Mouse (Mus musculus) embryonic facial prominence, embryonic 11.5 days (tissue): ENCODE results near the gene Glt8d1. TPM values are rescaled to one million over a fixed set of nuclear protein-coding genes. Genes with fewer than 3 reads are reported as not detected.

ENCODE experiments used
- ATAC-seq: fragments of 200-750 bp; cut with Nextera tagmentation; replicated peaks from 2 replicates; pipeline ENCODE4 v1.8.0; 2017; ENCODE audit warnings: low read depth; ENCODE audit not compliant: insufficient number of reproducible peaks, low FRiP score, low TSS enrichment
- DNase-seq: peaks from one replicate; pipeline ENCODE4 v3.0.0-alpha.2; 2015; ENCODE audit warnings: low spot score
- H3K27ac ChIP-seq: fragments of 300-500 bp; sonication (generic); replicated peaks from 2 replicates; pipeline ENCODE4 v1.5.1; 2014; ENCODE audit warnings: mild to moderate bottlenecking, low read depth, low read length, control low read depth
- H3K27me3 ChIP-seq: fragments of 300-500 bp; sonication (generic); 2 replicates; pipeline ENCODE4 v1.6.1; 2014; ENCODE audit warnings: mild to moderate bottlenecking, low read length, moderate library complexity, mixed read lengths; ENCODE audit not compliant: control insufficient read depth, insufficient read depth
- H3K36me3 ChIP-seq: fragments of 300-500 bp; sonication (generic); replicated peaks from 2 replicates; pipeline ENCODE4 v1.6.1; 2014; ENCODE audit warnings: low read depth, mild to moderate bottlenecking, low read length, moderate library complexity, mixed read lengths; ENCODE audit not compliant: control insufficient read depth, insufficient read depth
- H3K4me1 ChIP-seq: fragments of 300-500 bp; sonication (generic); 2 replicates; pipeline ENCODE4 v1.6.1; 2014; ENCODE audit warnings: low read length, mixed read lengths; ENCODE audit not compliant: control insufficient read depth, insufficient read depth
- H3K4me2 ChIP-seq: fragments of 300-500 bp; sonication (generic); 2 replicates; pipeline ENCODE4 v1.6.1; 2014; ENCODE audit warnings: low read depth, mild to moderate bottlenecking, control low read depth, low read length, moderate library complexity
- H3K4me3 ChIP-seq: fragments of 300-500 bp; sonication (generic); 2 replicates; pipeline ENCODE4 v1.5.1; 2014; ENCODE audit warnings: low read depth, low read length, control low read depth
- H3K9ac ChIP-seq: fragments of 300-500 bp; sonication (generic); replicated peaks from 2 replicates; pipeline ENCODE4 v1.6.1; 2014; ENCODE audit warnings: mild to moderate bottlenecking, control low read depth, low read length
- H3K9me3 ChIP-seq: fragments of 300-500 bp; sonication (generic); replicated peaks from 2 replicates; pipeline ENCODE4 v1.6.1; 2016; ENCODE audit warnings: mild to moderate bottlenecking, low read length, inconsistent platforms, mixed read lengths; ENCODE audit not compliant: control insufficient read depth
- WGBS: fragments of 180-500 bp; shearing (Covaris S2); extraction: QIAGEN DNeasy Blood & Tissue Kit; methylation state at CpG from one replicate; pipeline ENCODE4 v1.1.7; 2014; 5-methylcytosine and 5-hydroxymethylcytosine counted together
- polyA plus RNA-seq: library from polyadenylated mRNA; unstranded; fragments of >200 nt; fragmentation: Nextera tagmentation; extraction: Ambion mirVana; gene quantifications from 2 replicates; pipeline ENCODE4 v1.2.1, GENCODE M21; 2014

Gene Glt8d1
- 59.4 and 59.8 TPM in 2 replicates for polyA plus RNA-seq

DNA sequence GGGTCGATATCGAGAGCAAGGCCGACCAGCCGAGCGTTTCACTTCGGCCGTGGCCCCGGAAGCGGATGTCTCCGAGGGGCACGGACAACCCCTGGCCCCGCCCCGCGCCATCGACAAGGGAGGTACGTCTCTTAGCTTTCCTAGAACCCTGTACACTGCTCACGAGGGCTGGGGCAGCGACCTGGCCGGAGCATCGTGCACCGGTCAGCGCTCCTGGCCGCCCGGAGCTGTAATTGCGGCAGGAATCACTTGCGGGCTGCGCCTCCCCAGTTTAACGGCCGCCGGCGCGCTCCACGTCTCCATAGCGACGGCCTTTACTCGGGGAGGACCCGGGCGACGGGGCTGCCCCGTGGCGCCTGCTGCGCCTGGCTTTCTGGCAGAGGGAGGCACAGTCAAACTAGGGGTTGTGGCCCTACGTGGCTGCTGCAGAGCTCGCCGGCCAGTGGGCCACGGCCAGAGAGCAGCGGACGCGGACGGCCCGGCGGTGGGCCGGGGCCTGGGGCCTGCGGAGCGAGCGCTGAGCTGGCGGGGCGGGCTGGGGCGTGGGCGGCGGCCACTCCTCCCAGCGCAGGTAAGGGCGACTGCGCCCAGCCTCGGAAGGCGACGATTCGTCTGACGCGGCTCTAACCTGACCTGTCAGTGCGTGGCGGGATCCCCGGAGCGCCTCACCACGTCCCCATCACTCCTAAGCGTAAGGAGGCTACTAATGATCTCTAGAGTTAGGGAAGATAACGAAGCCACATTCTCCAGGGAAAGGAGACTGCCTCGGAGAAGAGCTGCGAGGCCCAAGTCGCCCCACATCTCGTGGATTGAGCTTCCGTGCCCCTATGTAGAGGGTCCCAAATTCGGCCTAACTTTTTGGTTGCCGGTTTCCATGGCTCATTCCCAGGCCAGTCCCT, at the start of gene Glt8d1, which contains the start of gene Spcs1:
TSS of gene Glt8d1 (plus strand) at position 94 of the 899 bp plus-strand sequence.
TSS of gene Spcs1 (minus strand) at position 366 of the 899 bp plus-strand sequence.
- Histone ChIP-seq H3K27me3 (no peaks in the 10 kb centered on the region), H3K4me2 (peak within 1 kb of the TSS; percentile 78), H3K9ac (peak within 1 kb of the TSS; percentile 93), H3K27ac (peak within 1 kb of the TSS; percentile 85), H3K36me3 (no peaks in the 10 kb centered on the region), H3K4me3 (peak within 1 kb of the TSS; percentile 93), H3K9me3 (no peaks in the 10 kb centered on the region), H3K4me1 (no peaks in the 10 kb centered on the region)
- DNase-seq = peak; percentile 88
- ATAC-seq = peak; percentile 89
- under 1% methylated on average over 80 of the region's 84 CpGs for WGBS

DNA sequence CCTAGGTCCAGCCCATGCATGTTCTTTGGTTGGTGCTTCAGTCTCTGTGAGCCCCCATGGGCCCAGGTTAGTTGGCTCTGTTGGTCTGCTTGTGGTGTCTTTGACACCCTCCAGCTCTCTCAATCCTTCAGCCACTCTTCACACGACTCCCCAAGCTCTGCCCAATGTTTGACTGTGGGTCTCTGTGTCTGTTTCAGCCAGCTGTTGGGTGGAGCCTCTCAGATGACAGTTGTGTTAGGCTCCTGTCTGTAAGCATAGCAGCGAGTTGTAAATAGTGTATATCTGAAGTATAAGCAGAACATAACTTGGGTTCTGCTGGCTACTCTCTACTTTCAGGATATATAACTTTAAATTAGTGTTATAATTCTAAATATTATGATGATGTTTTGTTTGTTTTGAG, 42.7 kb upstream of the Glt8d1 start:
- H3K4me3 ChIP-seq = no peak overlapping the region
- H3K36me3 ChIP-seq = no peaks in the 10 kb centered on the region
- no peak overlapping the region for H3K27ac ChIP-seq
- no peak for ATAC-seq
- DNase-seq = no peak
- no peaks in the 10 kb centered on the region for H3K27me3 ChIP-seq
- no peaks in the 10 kb centered on the region for H3K4me1 ChIP-seq
- 72% methylated on average over 2 of the region's 2 CpGs for WGBS
- no peaks in the 10 kb centered on the region for H3K9me3 ChIP-seq
- H3K9ac ChIP-seq = no peak overlapping the region
- no peak overlapping the region for H3K4me2 ChIP-seq

DNA sequence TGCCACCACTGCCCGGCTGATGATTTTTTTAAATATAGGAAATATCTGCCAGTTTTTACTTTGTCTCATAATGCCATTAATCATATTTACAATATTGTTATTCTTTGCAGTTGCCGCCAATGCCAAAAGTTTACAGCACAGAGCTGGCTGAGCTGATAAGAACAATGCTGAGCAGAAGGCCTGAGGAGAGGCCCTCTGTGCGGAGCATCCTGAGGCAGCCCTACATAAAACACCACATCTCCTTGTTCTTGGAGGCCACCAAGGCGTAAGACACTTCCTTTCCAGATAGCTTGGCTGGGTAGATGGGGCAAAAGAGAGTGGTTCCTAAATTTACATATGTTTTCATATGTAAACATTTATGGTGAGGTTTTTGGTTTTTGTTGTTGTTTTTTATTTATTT, 42.2 kb upstream of the Glt8d1 start:
- H3K36me3 ChIP-seq = no peaks in the 10 kb centered on the region

DNA sequence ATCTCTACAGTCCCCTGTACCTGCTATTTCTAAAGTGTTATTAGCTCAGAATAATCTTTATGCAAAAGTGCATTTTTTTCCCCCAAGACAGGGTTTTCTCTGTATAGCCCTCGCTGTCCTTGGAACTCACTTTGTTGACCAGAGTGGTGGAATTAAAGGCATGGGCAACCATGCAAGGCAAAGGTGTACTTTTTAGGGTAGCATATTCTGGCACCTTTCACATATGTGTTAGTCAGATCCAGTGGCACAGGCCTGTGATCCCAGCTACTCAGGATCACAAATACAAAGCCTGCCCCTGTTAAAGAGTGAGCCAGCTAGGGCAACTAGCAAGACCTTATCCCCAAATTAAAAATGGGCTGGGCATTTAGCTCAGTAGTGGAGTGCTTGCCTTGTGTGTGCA, 40.8 kb upstream of the Glt8d1 start:
- Histone ChIP-seq H3K4me1 (no peaks in the 10 kb centered on the region), H3K9me3 (no peaks in the 10 kb centered on the region), H3K36me3 (no peaks in the 10 kb centered on the region), H3K9ac (no peak overlapping the region), H3K4me3 (no peak overlapping the region), H3K4me2 (no peak overlapping the region), H3K27ac (no peak overlapping the region), H3K27me3 (no peaks in the 10 kb centered on the region)
- ATAC-seq = no peak
- no peak for DNase-seq
- WGBS = 80% methylated on average over 1 of the region's 1 CpGs

More for the DNA sequence above, 42.2 kb upstream of the Glt8d1 start:
- no peak for DNase-seq
- H3K9ac ChIP-seq = no peak overlapping the region
- no peak for ATAC-seq
- no peak overlapping the region for H3K27ac ChIP-seq
- no peaks in the 10 kb centered on the region for H3K4me1 ChIP-seq
- H3K4me3 ChIP-seq = no peak overlapping the region
- 92% methylated on average over 4 of the region's 4 CpGs for WGBS
- H3K9me3 ChIP-seq = no peaks in the 10 kb centered on the region
- H3K4me2 ChIP-seq = no peak overlapping the region
- H3K27me3 ChIP-seq = no peaks in the 10 kb centered on the region

DNA sequence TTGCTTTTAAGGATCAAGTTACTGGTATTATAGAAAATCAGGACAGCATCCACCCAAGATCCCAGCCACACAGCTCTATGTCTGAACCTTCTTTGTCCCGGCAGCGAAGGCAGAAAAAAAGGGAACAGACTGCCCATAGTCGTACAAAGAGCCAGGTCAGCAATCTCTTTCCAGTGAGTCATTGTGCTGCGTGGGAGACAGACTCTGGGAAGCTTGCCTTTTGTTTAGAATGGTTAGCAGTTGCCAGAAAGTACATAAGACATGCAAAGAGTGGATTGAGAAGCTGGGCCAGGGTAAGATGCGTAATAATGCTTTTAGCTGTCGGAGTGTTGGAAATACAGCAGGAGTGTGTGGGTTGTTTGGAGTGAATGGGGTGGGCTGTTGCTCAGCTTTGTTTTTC, 27.0 kb upstream of the Glt8d1 start:
- Histone ChIP-seq H3K9me3 (no peaks in the 10 kb centered on the region), H3K27ac (no peak overlapping the region), H3K36me3 (no peaks in the 10 kb centered on the region), H3K4me1 (no peaks in the 10 kb centered on the region), H3K27me3 (no peaks in the 10 kb centered on the region), H3K9ac (no peak overlapping the region), H3K4me3 (no peak overlapping the region), H3K4me2 (no peak overlapping the region)
- no peak for DNase-seq
- WGBS = 73% methylated on average over 6 of the region's 6 CpGs
- no peak for ATAC-seq

DNA sequence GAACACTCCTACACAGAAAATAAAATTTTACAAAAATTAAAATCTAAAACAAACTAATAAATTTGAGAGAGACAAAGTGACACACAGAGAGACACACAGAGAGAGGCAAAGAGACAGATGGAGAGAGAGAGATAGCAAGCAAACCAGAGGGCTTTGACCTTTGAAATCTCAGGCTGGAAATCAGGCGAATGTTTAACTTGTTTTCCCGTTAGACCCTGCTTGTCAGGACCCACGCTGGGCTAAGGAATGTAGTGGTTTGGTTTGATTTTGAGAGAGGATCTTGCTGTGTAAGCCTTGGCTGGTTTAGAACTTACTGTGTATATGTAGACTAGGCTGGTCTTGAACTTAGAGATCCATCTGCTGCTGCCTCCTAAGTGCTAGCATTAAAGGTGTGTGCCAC, 25.0 kb upstream of the Glt8d1 start:
- Histone ChIP-seq H3K4me3 (no peak overlapping the region), H3K27ac (no peak overlapping the region), H3K27me3 (no peaks in the 10 kb centered on the region), H3K9ac (no peak overlapping the region), H3K4me2 (no peak overlapping the region), H3K36me3 (no peaks in the 10 kb centered on the region), H3K9me3 (no peaks in the 10 kb centered on the region), H3K4me1 (no peaks in the 10 kb centered on the region)
- DNase-seq (no peak), ATAC-seq (no peak)
- 78% methylated on average over 3 of the region's 3 CpGs for WGBS

DNA sequence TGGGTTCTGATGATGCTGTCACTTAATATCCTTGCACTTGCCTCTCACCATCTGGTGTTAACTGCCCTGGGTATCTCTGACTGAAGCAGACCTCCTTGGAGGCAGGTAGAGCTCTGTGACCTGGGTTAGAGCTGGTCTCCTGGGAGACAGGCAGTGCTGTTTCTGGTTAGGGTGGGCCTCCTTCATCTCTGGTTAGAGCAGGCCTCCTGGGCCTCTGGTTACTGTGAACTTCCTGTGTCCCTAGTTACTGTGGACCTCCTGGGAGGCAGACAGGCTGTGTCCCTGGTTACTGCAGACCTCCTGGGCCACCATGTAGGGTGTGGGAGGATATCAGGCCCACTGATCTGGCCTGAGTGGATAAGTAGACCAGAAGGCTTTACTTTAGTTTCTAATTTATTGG, 4.8 kb upstream of the Glt8d1 start:
- Histone ChIP-seq H3K9ac (no peak overlapping the region), H3K4me3 (no peak overlapping the region), H3K27ac (no peak overlapping the region), H3K4me1 (no peaks in the 10 kb centered on the region), H3K27me3 (no peaks in the 10 kb centered on the region), H3K4me2 (no peak overlapping the region), H3K36me3 (no peaks in the 10 kb centered on the region), H3K9me3 (no peaks in the 10 kb centered on the region)
- ATAC-seq (no peak), DNase-seq (no peak)

DNA sequence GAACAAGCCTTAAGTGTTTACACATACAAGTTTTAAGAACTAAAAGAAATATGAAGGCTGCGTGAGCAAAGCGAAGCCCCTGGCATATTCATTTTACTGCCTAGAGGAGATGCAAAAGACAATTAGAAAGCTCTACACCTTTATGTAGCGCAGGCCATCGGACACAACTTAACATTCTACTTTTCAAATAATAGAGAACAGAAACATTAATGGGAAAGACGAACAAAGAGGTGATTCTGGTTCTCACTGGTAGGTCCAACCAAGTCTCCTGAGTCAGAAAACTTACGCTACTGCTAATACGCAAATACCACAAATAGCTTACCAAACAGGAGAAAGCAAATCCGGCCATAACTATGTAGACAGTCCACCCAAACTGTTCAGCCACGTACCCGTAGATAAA, 844 bp upstream of the Glt8d1 start:
- ATAC-seq (no peak), DNase-seq (no peak)
- H3K4me3 ChIP-seq = peak overlapping the region; percentile 93
- 62% methylated on average over 10 of the region's 10 CpGs for WGBS
- peak overlapping the region; percentile 93 for H3K9ac ChIP-seq
- peak overlapping the region; percentile 78 for H3K4me2 ChIP-seq
- no peaks in the 10 kb centered on the region for H3K4me1 ChIP-seq
- no peaks in the 10 kb centered on the region for H3K27me3 ChIP-seq
- H3K9me3 ChIP-seq = no peaks in the 10 kb centered on the region
- H3K36me3 ChIP-seq = no peaks in the 10 kb centered on the region
- H3K27ac ChIP-seq = no peak overlapping the region
